Mouse (Mus musculus) olfactory bulb, adult 2 months (tissue): ENCODE results near the gene Cd300ld4. TPM values are rescaled to one million over a fixed set of nuclear protein-coding genes. Genes with fewer than 3 reads are reported as not detected.

Experiments used
- H3K27ac ChIP-seq: fragments of 200-500 bp; 2 replicates; pipeline ENCODE4 v1.5.1; 2012; ENCODE audit warnings: low read depth, low read length; ENCODE audit not compliant: insufficient read depth
- H3K4me1 ChIP-seq: fragments of 200-500 bp; 2 replicates; pipeline ENCODE4 v1.6.1; 2012; ENCODE audit warnings: low read length; ENCODE audit not compliant: control insufficient read depth, insufficient read depth
- H3K4me3 ChIP-seq: fragments of 200-500 bp; 2 replicates; pipeline ENCODE4 v1.5.1; 2012; ENCODE audit warnings: mild to moderate bottlenecking, low read depth, low read length, moderate library complexity; ENCODE audit not compliant: insufficient read depth
- CTCF ChIP-seq: fragments of 200-500 bp; IDR thresholded peaks from 2 replicates; pipeline ENCODE4 v1.5.1; 2012; ENCODE audit warnings: low read depth, mild to moderate bottlenecking, low read length, moderate library complexity; ENCODE audit not compliant: insufficient read depth
- POLR2A ChIP-seq: fragments of 200-500 bp; IDR thresholded peaks from 2 replicates; pipeline ENCODE4 v1.6.1; 2012; ENCODE audit warnings: mild to moderate bottlenecking, low read depth, low read length, moderate library complexity; ENCODE audit not compliant: insufficient read depth
- WGBS: fragments of 180-500 bp; shearing (Covaris S2); methylation state at CpG from one replicate; pipeline ENCODE4 v1.1.7; 2018; 5-methylcytosine and 5-hydroxymethylcytosine counted together
- polyA plus RNA-seq: library from polyadenylated mRNA; stranded (reverse); fragments of >200 nt; gene quantifications from 2 replicates; pipeline ENCODE4 v1.2.4, GENCODE M21; 2012; ENCODE audit warnings: low replicate concordance; ENCODE audit not compliant: missing spikeins, insufficient read depth, insufficient read length

Gene Cd300ld4
- polyA plus RNA-seq, 1 experiment, result not detected

DNA sequence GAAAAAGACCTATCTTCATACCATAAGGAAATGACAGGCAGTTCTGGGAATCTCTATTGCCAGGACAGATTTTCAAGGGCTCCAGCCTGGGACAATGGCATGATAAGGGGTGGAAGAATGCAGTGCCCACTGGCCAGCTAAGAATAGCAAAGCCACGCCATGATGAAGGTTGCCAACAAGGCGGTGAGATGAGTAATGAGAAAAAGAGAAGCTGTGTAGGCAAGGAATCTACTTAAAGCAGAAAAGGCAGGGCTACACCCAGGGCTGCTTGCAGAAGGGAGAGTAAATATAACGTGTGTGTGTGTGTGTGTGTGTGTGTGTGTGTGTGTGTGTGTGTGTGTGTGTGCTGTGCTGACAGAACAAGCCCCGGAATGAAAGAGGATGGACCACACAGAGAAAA is 44.9 kb downstream of the Cd300ld4 start:
- WGBS, result 55% methylated on average over 4 of the region's 4 CpGs
- no peak overlapping the region for H3K27ac ChIP-seq
- TF ChIP-seq CTCF (no peak), POLR2A (no peak)

DNA sequence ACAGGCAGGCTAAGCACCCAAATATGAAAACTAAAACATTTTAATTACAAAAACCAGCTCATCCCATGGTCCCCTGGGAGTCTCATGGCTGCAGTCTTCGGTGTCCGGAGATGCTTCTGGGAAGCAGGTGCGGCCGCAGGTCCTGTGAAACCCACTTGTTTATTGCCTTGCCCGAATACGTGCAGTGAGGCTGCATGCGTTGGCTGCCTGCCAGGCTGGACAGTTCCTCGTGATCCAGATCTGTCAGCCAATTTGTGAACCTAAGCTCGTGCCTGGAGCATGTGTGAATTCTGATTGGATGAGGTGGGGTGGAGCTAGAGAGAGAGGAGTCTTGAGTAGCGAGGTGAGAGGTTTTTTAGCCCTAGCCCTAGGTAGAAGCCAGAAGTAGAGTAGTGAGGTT is 54.1 kb downstream of the Cd300ld4 start:
- WGBS, result 71% methylated on average over 10 of the region's 10 CpGs
- H3K4me1 ChIP-seq, result no peaks in the 10 kb centered on the region
- no peak overlapping the region for H3K27ac ChIP-seq
- no peak overlapping the region for H3K4me3 ChIP-seq
- TF ChIP-seq POLR2A (no peak), CTCF (no peak)

More for the DNA sequence above, 44.9 kb downstream of the Cd300ld4 start:
- H3K4me3 ChIP-seq, result no peak overlapping the region
- no peaks in the 10 kb centered on the region for H3K4me1 ChIP-seq

Other genes with a start within 250 kb of the Cd300ld4 start
- gene Btbd17, start 231.1 kb downstream of the Cd300ld4 start, polyA plus RNA-seq, result not detected in 2 replicates
- not detected in 2 replicates for gene Gpr142, start 228.1 kb downstream of the Cd300ld4 start, polyA plus RNA-seq
- not detected in 2 replicates for gene Gprc5c, start 175.9 kb downstream of the Cd300ld4 start, polyA plus RNA-seq
- gene Cd300a, start 137.0 kb downstream of the Cd300ld4 start, polyA plus RNA-seq, result not detected in 2 replicates
- not detected in 2 replicates for gene Cd300lb, start 92.6 kb downstream of the Cd300ld4 start, polyA plus RNA-seq
- gene Cd300c, start 57.9 kb downstream of the Cd300ld4 start, polyA plus RNA-seq, result not detected in 2 replicates
- gene Cd300ld, start 37.1 kb downstream of the Cd300ld4 start, polyA plus RNA-seq, result not detected in 2 replicates
- not detected in 2 replicates for gene Cd300c2, start 25.1 kb downstream of the Cd300ld4 start, polyA plus RNA-seq
- gene Cd300ld2, start 10.8 kb downstream of the Cd300ld4 start, polyA plus RNA-seq, result not detected in 2 replicates
- not detected in 2 replicates for gene Cd300ld5, start 10.8 kb upstream of the Cd300ld4 start, polyA plus RNA-seq
- gene Cd300ld3, start 21.4 kb upstream of the Cd300ld4 start, polyA plus RNA-seq, result not detected in 2 replicates
- not detected in 2 replicates for gene Cd300e, start 35.2 kb upstream of the Cd300ld4 start, polyA plus RNA-seq
- gene Rab37, start 64.4 kb upstream of the Cd300ld4 start, polyA plus RNA-seq, result not detected in 2 replicates
- gene Cd300lf, start 107.0 kb upstream of the Cd300ld4 start, polyA plus RNA-seq, result not detected in 2 replicates
- gene Slc9a3r1, start 136.3 kb upstream of the Cd300ld4 start, polyA plus RNA-seq, result 241 TPM in 1 of 2 replicates, not detected in the other
- gene Tmem104, start 160.5 kb upstream of the Cd300ld4 start, polyA plus RNA-seq, result not detected in 2 replicates
- not detected in 2 replicates for gene Nat9, start 160.8 kb upstream of the Cd300ld4 start, polyA plus RNA-seq
- not detected in 2 replicates for gene Grin2c, start 240.2 kb upstream of the Cd300ld4 start, polyA plus RNA-seq